Mouse (Mus musculus): ENCODE data around the gene Tmem158. TPM values are rescaled to one million over a fixed set of nuclear protein-coding genes. Genes with fewer than 3 reads are reported as not detected.

Gene Tmem158
- polyA plus RNA-seq (2012; rRNA removed; ENCODE audit: low replicate concordance) = 33.6 and 176 TPM in 2 replicates

DNA sequence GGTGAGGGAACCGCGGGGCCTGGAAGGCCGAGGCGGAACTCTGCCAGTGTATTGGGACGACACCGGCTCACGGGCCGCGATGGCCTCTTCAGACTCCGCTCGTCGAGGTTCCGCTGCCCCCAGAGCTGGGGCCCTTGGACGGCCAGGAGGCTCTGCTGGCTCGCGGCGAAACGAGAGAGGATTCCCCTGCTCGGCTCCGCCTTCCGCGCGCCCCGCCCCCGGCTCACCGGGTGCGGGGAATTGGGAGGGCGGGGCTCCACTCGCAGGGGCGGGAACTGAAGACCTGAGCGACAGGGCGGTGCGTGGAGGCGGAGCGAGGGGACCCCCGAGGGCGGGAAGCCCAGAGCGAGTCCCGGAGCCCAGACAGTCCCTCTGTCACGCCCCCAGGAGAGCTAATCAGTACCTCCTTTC is at the start of gene Tmem158:
Gene Tmem158, minus strand, starts transcription at position 154 of the 411 bp plus-strand sequence.

GRCm38 (mm10) chr9:123215621-123216440 is 44.7 kb downstream of the Tmem158 start, which contains the start of gene Cdcp1:
Cdcp1 (minus strand) TSS chr9:123216038.

Other genes starting within 250 kb of the Tmem158 start
- 13.2 and 17.8 TPM in 2 replicates for gene Tmem42, start 239.4 kb downstream of the Tmem158 start, polyA plus RNA-seq (2012; rRNA removed; ENCODE audit: low replicate concordance)
- gene Tgm4, start 226.0 kb downstream of the Tmem158 start, polyA plus RNA-seq (2012; rRNA removed; ENCODE audit: low replicate concordance) = 0.06 and 0.17 TPM in 2 replicates
- 168 and 220 TPM in 2 replicates for gene Zdhhc3, start 147.6 kb downstream of the Tmem158 start, polyA plus RNA-seq (2012; rRNA removed; ENCODE audit: low replicate concordance)
- gene Exosc7, start 147.5 kb downstream of the Tmem158 start, polyA plus RNA-seq (2012; rRNA removed; ENCODE audit: low replicate concordance) = 11.1 and 24.5 TPM in 2 replicates
- gene Clec3b, start 109.8 kb downstream of the Tmem158 start, polyA plus RNA-seq (2012; rRNA removed; ENCODE audit: low replicate concordance) = 283 and 511 TPM in 2 replicates
- 11.1 and 16.7 TPM in 2 replicates for gene Cdcp1, start 44.7 kb downstream of the Tmem158 start, polyA plus RNA-seq (2012; rRNA removed; ENCODE audit: low replicate concordance)
- 149 and 209 TPM in 2 replicates for gene Lars2, start 106.2 kb upstream of the Tmem158 start, polyA plus RNA-seq (2012; rRNA removed; ENCODE audit: low replicate concordance)
- 58.9 and 73.3 TPM in 2 replicates for gene Limd1, start 217.9 kb upstream of the Tmem158 start, polyA plus RNA-seq (2012; rRNA removed; ENCODE audit: low replicate concordance)

Measured in mammary gland, adult 2 months (tissue).